Mouse (Mus musculus): ENCODE data around the gene Zfyve28. TPM values are rescaled to one million over a fixed set of nuclear protein-coding genes. Genes with fewer than 3 reads are reported as not detected.

The Zfyve28 gene
- polyA plus RNA-seq (2012; rRNA removed) = 9.0 and 9.5 TPM in 2 replicates

DNA sequence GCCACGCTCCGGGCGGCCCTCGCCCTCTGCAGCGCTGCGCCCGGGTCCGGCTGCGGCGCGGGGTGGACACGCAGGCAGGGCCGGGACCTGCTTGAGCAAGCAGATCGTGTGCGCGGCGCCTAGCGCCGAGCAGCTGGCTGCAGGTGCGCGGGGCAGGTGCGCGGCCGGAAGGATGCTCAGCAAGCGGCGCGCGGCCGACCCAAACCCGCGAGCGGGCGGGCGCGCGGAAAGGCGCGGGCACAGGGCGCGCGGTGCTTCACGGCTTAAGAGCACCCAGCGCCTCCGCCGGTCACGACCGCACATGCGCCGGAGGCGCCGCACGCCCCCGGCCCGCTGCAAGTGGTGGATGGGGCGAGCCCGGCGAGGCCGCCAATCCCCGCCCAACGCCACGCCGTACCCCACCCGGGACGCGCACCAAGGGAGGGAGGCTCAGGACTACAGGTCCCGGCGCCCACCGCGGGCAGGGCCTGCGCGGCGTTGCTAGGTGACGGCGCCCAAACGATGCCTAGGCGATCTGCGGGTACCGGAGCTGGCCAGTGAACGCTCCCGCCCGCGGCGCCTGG is at the start of gene Zfyve28, which contains the start of gene Cfap99:
Gene Zfyve28, minus strand, starts transcription at position 296 of the 563 bp plus-strand sequence.
Gene Cfap99, plus strand, starts transcription at position 447 of the 563 bp plus-strand sequence.

GRCm38 (mm10) chr5:34336097-34336774 is 48.0 kb upstream of the Zfyve28 start, which contains the start of gene Rnf4:
Gene Rnf4, plus strand, starts transcription at chr5:34336289.

DNA sequence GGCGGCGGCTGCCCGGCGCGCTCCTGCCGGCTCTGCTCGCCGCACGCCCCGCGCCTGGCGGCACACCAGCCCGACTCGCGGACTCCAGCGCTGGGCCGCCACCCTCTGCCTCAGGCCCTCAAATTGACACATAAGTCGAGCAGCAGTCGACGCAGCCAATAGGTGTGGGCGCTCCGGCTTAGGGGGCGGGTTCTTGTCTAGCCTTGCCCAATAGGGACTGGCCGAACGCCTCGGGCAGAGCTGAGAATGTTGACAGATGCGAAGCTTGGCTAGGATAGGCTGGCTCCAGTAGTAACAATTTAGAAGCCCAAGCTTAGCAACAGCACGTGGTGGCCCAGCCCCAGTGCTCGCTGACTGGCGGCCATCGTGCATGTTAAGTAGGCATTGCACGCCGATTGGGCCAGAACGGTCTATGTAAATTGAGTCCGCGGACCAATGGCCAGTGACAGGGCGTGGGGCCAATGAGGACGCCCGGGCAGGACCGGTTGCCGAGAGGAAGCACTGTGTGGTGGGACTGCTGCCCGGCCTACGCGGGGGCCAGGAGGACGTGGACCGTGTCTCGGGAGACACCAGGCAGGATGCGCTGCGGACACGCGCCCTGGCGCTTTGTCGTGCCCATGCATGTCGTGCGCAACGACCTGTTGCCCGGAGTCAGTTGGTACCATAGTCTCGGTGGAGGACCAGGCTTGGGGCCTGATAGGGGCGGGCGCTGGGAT is 100.5 kb downstream of the Zfyve28 start, which contains the start of gene Mxd4:
Gene Mxd4, minus strand, starts transcription at position 120 of the 716 bp plus-strand sequence.

GRCm38 (mm10) chr5:34168950-34169891 is 119.0 kb downstream of the Zfyve28 start, which contains the start of the genes Poln and Haus3:
Gene Poln, minus strand, starts transcription at chr5:34169448.
Gene Haus3, minus strand, starts transcription at chr5:34169527.

Other genes starting within 250 kb of the Zfyve28 start
- gene Poln, start 119.0 kb downstream of the Zfyve28 start, polyA plus RNA-seq (2012; rRNA removed) = 0.44 and 0.71 TPM in 2 replicates
- 5.7 and 6.1 TPM in 2 replicates for gene Haus3, start 118.9 kb downstream of the Zfyve28 start, polyA plus RNA-seq (2012; rRNA removed)
- 81.3 and 85.4 TPM in 2 replicates for gene Mxd4, start 100.7 kb downstream of the Zfyve28 start, polyA plus RNA-seq (2012; rRNA removed)
- gene Cfap99, start 151 bp upstream of the Zfyve28 start, polyA plus RNA-seq (2012; rRNA removed) = 0.14 and 0.21 TPM in 2 replicates
- gene Rnf4, start 47.8 kb upstream of the Zfyve28 start, polyA plus RNA-seq (2012; rRNA removed) = 108 TPM in 2 replicates
- 47.5 and 52.2 TPM in 2 replicates for gene Fam193a, start 81.5 kb upstream of the Zfyve28 start, polyA plus RNA-seq (2012; rRNA removed)
- 13.6 and 13.7 TPM in 2 replicates for gene Tnip2, start 225.5 kb upstream of the Zfyve28 start, polyA plus RNA-seq (2012; rRNA removed)
- gene Sh3bp2, start 237.4 kb upstream of the Zfyve28 start, polyA plus RNA-seq (2012; rRNA removed) = 32.1 and 37.2 TPM in 2 replicates

Measured in central nervous system, embryonic 18 days (tissue).